Mouse (Mus musculus): ENCODE data around the gene Man1c1. TPM values are rescaled to one million over a fixed set of nuclear protein-coding genes. Genes with fewer than 3 reads are reported as not detected.

The Man1c1 gene
- total and polyA plus RNA-seq, 3 experiments: 0.04 to 0.44 (median 0.20) TPM

DNA sequence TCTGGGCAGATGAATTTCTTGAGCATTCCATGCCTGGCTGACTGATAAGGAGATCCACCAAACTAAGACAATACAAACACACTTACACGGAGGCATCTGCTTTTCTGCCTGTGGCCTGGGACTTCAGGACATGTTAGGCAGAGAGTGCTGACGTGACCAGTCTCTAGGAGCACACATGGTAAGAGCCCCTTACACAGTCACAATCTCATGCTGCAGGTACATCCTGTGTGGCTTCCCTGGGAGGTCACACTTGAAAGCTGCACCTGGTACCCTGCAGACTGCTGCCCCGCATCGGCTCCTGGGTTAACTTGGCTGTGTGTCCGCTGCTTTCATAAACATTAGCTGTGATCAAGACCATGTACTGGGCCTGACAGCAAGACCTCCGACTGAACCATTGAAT is 59.7 kb downstream of the Man1c1 start:
- no peak for DNase-seq (ENCODE audit: extremely low read depth)
- no peak overlapping the region for H3K27ac ChIP-seq (ENCODE audit: insufficient read depth, low read depth)
- TF ChIP-seq HCFC1 (IDR thresholded peaks at IDR 0.05; ENCODE audit: low read depth, low read length): no peak
- no peak for TF ChIP-seq ZC3H11A (IDR thresholded peaks at IDR 0.05; ENCODE audit: low read depth, low read length)
- TF ChIP-seq JUN (IDR thresholded peaks at IDR 0.05; ENCODE audit: insufficient read depth, low read depth, low read length): no peak
- no peak for TF ChIP-seq GABPA (IDR thresholded peaks at IDR 0.05; ENCODE audit: insufficient replicate concordance, low read depth, low read length)
- TF ChIP-seq NELFE (IDR thresholded peaks at IDR 0.05; ENCODE audit: low read depth, low read length): no peak
- TF ChIP-seq USF1 (IDR thresholded peaks at IDR 0.05; ENCODE audit: low read depth, low read length): no peak
- TF ChIP-seq CHD1 (IDR thresholded peaks at IDR 0.05; ENCODE audit: low read depth, low read length): no peak
- TF ChIP-seq PAX5 (IDR thresholded peaks at IDR 0.05; ENCODE audit: low read length): no peak
- TF ChIP-seq ZMIZ1 (IDR thresholded peaks at IDR 0.05; ENCODE audit: low read depth, low read length): no peak
- TF ChIP-seq E2F4 (IDR thresholded peaks at IDR 0.05; ENCODE audit: insufficient replicate concordance, low read depth, low read length): no peak
- H3K36me3 ChIP-seq (replicated peaks in 1 of 2; ENCODE audit: control insufficient read depth in 1 of 2, insufficient read depth in 1 of 2, low read length in 1 of 2): no peaks in the 10 kb centered on the region
- in situ Hi-C loops (cut with MboI; ENCODE audit: low pct_ligation_motif_present, low pct_unique_long_range_greater_than_20kb, low sequenced_read_pairs): no loop called here
- H3K4me1 ChIP-seq (ENCODE audit: control insufficient read depth in 1 of 2, insufficient read depth in 2 of 2): no peaks in the 10 kb centered on the region
- no peaks in the 10 kb centered on the region for H3K27me3 ChIP-seq (replicated peaks)
- H3K79me2 ChIP-seq (replicated peaks; ENCODE audit: control insufficient read depth, extremely low read depth, insufficient read depth, poor library complexity, severe bottlenecking): no peaks in the 10 kb centered on the region
- dilution Hi-C loops (cut with MboI; ENCODE audit: extremely low pct_ligation_motif_present, extremely low pct_unique_long_range_greater_than_20kb, low sequenced_read_pairs): no loop called here
- peaks cover 2% of the 10 kb centered on the region for H3K9me3 ChIP-seq (replicated peaks; ENCODE audit: low read length)
- no peak overlapping the region for H3K4me2 ChIP-seq (ENCODE audit: insufficient read depth, low read depth, poor library complexity, severe bottlenecking)
- no peak overlapping the region for H3K9ac ChIP-seq (ENCODE audit: insufficient read depth, low read depth)
- H3K4me3 ChIP-seq (replicated peaks in 1 of 3; ENCODE audit: low read depth in 2 of 3, low read length in 2 of 3, poor library complexity in 1 of 3): no peak overlapping the region

DNA sequence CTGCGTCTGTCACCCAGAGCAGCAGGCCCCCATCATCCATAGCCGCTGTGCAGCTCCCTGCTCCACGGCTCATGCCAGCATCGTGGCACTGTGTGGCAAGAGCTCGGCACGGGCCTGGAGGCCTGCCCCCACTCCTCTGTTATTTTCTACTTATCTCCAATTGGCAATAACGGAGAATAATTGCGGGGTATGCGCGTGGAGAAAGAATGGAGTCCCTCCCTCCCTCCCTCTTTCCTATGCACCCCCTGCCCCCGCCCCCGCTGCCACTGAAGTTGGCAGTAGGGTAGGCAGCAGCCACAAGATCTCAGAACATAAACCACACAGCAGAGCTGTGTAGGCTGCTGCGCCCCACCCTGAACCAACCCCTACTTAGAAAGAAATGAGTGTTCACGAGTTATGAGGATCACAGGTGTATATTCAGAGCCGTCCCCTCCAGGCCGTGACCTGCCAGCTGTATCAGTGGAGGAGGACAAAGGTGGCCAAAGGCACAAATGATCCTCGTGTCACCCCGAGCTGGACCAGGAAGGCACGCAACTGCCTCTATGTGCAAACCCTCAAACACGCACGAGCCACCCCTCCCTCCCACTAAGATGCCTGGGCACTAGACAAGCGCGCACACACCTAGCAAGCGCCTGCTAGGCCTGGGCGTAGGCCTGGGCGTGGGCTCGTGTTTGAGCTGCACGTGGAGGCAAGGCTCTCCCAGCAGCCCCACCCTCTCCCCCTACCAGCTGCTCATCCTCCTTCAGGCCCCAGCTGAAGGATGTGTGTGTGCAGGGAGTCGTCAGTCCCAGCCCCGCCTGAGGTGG is 62.2 kb downstream of the Man1c1 start:
- TF ChIP-seq CHD1 (IDR thresholded peaks at IDR 0.05; ENCODE audit: low read depth, low read length): no peak
- no peak for TF ChIP-seq MXI1 (IDR thresholded peaks at IDR 0.05; ENCODE audit: low read depth, low read length)
- TF ChIP-seq BHLHE40 (IDR thresholded peaks at IDR 0.05; ENCODE audit: low read depth, low read length): no peak
- TF ChIP-seq MEF2A (IDR thresholded peaks at IDR 0.05; ENCODE audit: borderline replicate concordance, low read depth, low read length): no peak
- no peak for TF ChIP-seq JUND (conservative IDR thresholded peaks at IDR 0.05; ENCODE audit: low read depth, low read length)
- TF ChIP-seq JUN (IDR thresholded peaks at IDR 0.05; ENCODE audit: insufficient read depth, low read depth, low read length): no peak
- TF ChIP-seq RAD21 (IDR thresholded peaks at IDR 0.05; ENCODE audit: low read depth, low read length): no peak
- TF ChIP-seq IRF4 (IDR thresholded peaks at IDR 0.05; ENCODE audit: low read depth, low read length): no peak
- no peak for TF ChIP-seq CHD2 (IDR thresholded peaks at IDR 0.05; ENCODE audit: low read length)
- H3K4me1 ChIP-seq (ENCODE audit: control insufficient read depth in 1 of 2, insufficient read depth in 2 of 2): no peaks in the 10 kb centered on the region
- H3K36me3 ChIP-seq (replicated peaks in 1 of 2; ENCODE audit: control insufficient read depth in 1 of 2, insufficient read depth in 1 of 2, low read length in 1 of 2): no peaks in the 10 kb centered on the region
- dilution Hi-C loops (cut with MboI; ENCODE audit: extremely low pct_ligation_motif_present, extremely low pct_unique_long_range_greater_than_20kb, low sequenced_read_pairs): no loop called here
- no peak for DNase-seq (ENCODE audit: extremely low read depth)
- no peak overlapping the region for H3K9ac ChIP-seq (ENCODE audit: insufficient read depth, low read depth)
- in situ Hi-C loops (cut with MboI; ENCODE audit: low pct_ligation_motif_present, low pct_unique_long_range_greater_than_20kb, low sequenced_read_pairs): no loop called here
- H3K4me2 ChIP-seq (ENCODE audit: insufficient read depth, low read depth, poor library complexity, severe bottlenecking): no peak overlapping the region
- peaks cover 2% of the 10 kb centered on the region for H3K9me3 ChIP-seq (replicated peaks; ENCODE audit: low read length)
- H3K27ac ChIP-seq (ENCODE audit: insufficient read depth, low read depth): no peak overlapping the region
- no peaks in the 10 kb centered on the region for H3K79me2 ChIP-seq (replicated peaks; ENCODE audit: control insufficient read depth, extremely low read depth, insufficient read depth, poor library complexity, severe bottlenecking)
- H3K4me3 ChIP-seq (replicated peaks in 1 of 3; ENCODE audit: low read depth in 2 of 3, low read length in 2 of 3, poor library complexity in 1 of 3): no peak overlapping the region
- no peaks in the 10 kb centered on the region for H3K27me3 ChIP-seq (replicated peaks)
